9 mouse cellular contexts compared by ENCODE assay signal in the genomic region with DNA sequence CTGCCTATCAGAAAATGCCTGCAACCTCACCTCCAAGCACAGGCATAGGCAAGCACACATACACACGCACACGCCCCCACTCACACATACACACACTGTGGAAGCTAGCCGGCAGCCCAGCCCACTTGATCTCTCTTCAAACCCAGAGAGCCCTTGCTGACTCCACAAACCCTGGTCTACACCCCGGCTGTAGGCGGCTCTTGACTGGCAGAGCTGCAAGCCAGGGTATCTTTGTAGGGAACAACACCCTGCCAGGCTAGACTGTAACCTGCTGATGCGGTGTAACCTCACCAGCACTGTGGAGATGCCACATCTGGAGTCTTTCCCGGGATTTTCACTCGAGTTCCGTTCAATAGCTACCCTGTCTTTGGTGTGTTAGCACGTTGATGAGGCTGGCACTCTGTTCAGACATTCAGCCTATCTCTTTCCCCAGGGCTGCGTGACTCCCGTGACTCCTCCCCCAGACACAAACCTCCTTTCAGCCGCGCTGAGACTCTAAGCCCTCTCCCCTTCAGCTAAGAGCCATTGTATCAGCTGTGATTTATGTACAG.
A peak's percentile ranks its signal among the peaks of the same experiment; 100 is the strongest.
DNase-seq lines count a peak whose midpoint lies in the region; ATAC-seq and TF ChIP-seq lines count a peak whose summit lies in the region.
"Had no signal": no experiment of that assay in that cellular context is flagged by ENCODE, and none has a peak within 500 bp of the region (broad histone marks: within the 10 kb centered on the region; RNA-seq: fewer than 3 reads in every experiment).

No protein-coding gene starts in this region.

- H3K27me3 ChIP-seq in kidney, postnatal 0 days (ENCODE audit: insufficient read depth, low read length) = no peaks in the 10 kb centered on the region
- no peaks in the 10 kb centered on the region for H3K27me3 ChIP-seq in forebrain, embryonic 13.5 days
- H3K27me3 ChIP-seq in hindbrain, postnatal 0 days (ENCODE audit: insufficient read depth, low read length) = no peaks in the 10 kb centered on the region
- H3K27me3 ChIP-seq in lung, embryonic 16.5 days (ENCODE audit: control insufficient read depth, insufficient read depth, low read depth, low read length) = no peaks in the 10 kb centered on the region

- WGBS in kidney, postnatal 0 days = 10% methylated on average over 14 of the region's 14 CpGs
- 1% methylated on average over 14 of the region's 14 CpGs for WGBS in forebrain, embryonic 13.5 days
- 6% methylated on average over 14 of the region's 14 CpGs for WGBS in hindbrain, postnatal 0 days
- WGBS in lung, embryonic 16.5 days = 15% methylated on average over 14 of the region's 14 CpGs

- H3K36me3 ChIP-seq in kidney, postnatal 0 days (ENCODE audit: insufficient read depth, low read length) = no peaks in the 10 kb centered on the region
- H3K36me3 ChIP-seq in forebrain, embryonic 13.5 days (ENCODE audit: poor library complexity, severe bottlenecking) = no peaks in the 10 kb centered on the region
- H3K36me3 ChIP-seq in hindbrain, postnatal 0 days (ENCODE audit: insufficient read depth, low read length) = no peaks in the 10 kb centered on the region
- no peaks in the 10 kb centered on the region for H3K36me3 ChIP-seq in lung, embryonic 16.5 days (ENCODE audit: control insufficient read depth, insufficient read depth, low read length)
- H3K36me3 ChIP-seq: G1E had no signal

- peaks cover 12% of the 10 kb centered on the region; the same call in 1 of the 2 replicates for H3K4me1 ChIP-seq in kidney, postnatal 0 days (replicated peaks; ENCODE audit: insufficient read depth, low read length)
- peaks cover 90% of the 10 kb centered on the region for H3K4me1 ChIP-seq in forebrain, embryonic 13.5 days
- peaks cover 39% of the 10 kb centered on the region for H3K4me1 ChIP-seq in hindbrain, postnatal 0 days (ENCODE audit: insufficient read depth, low read length)
- peaks cover 11% of the 10 kb centered on the region for H3K4me1 ChIP-seq in lung, embryonic 16.5 days (replicated peaks; ENCODE audit: control insufficient read depth, insufficient read depth, low read length)

- peak overlapping the region; percentile 54 for H3K4me2 ChIP-seq in kidney, postnatal 0 days (ENCODE audit: low read length)
- peak overlapping the region; percentile 58 for H3K4me2 ChIP-seq in forebrain, embryonic 13.5 days
- H3K4me2 ChIP-seq in hindbrain, postnatal 0 days (ENCODE audit: low read depth, low read length) = peak overlapping the region; percentile 38
- peak overlapping the region; percentile 49 for H3K4me2 ChIP-seq in lung, embryonic 16.5 days (ENCODE audit: low read depth, low read length)

- H3K9ac ChIP-seq in kidney, postnatal 0 days (ENCODE audit: low read depth, low read length) = 0 out of 2 replicates have a peak overlapping the region, but pooled peaks have one; percentile 23
- peak overlapping the region; percentile 74 for H3K9ac ChIP-seq in forebrain, embryonic 13.5 days
- H3K9ac ChIP-seq in hindbrain, postnatal 0 days (replicated peaks; ENCODE audit: low read length) = peak overlapping the region; percentile 29; the same call in 1 of the 2 replicates
- peak overlapping the region; percentile 53 for H3K9ac ChIP-seq in lung, embryonic 16.5 days (ENCODE audit: low read length)

- TF ChIP-seq CTCF in kidney, postnatal 0 days (IDR thresholded peaks at IDR 0.05; ENCODE audit: low read depth) = no peak
- no peak for TF ChIP-seq CTCF in hindbrain, postnatal 0 days (IDR thresholded peaks at IDR 0.05; ENCODE audit: low read depth)

- H3K9me3 ChIP-seq in kidney, postnatal 0 days (replicated peaks; ENCODE audit: low read length) = no peaks in the 10 kb centered on the region
- no peaks in the 10 kb centered on the region for H3K9me3 ChIP-seq in forebrain, embryonic 13.5 days (replicated peaks)
- H3K9me3 ChIP-seq in hindbrain, postnatal 0 days (ENCODE audit: low read length) = no peaks in the 10 kb centered on the region
- H3K9me3 ChIP-seq in lung, embryonic 16.5 days (ENCODE audit: control insufficient read depth, low read length) = no peaks in the 10 kb centered on the region

- no peak overlapping the region for H3K27ac ChIP-seq in kidney, postnatal 0 days
- peak overlapping the region; percentile 94 for H3K27ac ChIP-seq in forebrain, embryonic 13.5 days
- H3K27ac ChIP-seq in hindbrain, postnatal 0 days = peak overlapping the region; percentile 81
- H3K27ac ChIP-seq in lung, embryonic 16.5 days (ENCODE audit: low read length) = peak overlapping the region; percentile 47; the same call in 1 of the 2 replicates

- peak; percentile 63; the same call in 1 of the 2 replicates for ATAC-seq in kidney, postnatal 0 days (replicated peaks; ENCODE audit: low FRiP score, low read depth)
- ATAC-seq in forebrain, embryonic 13.5 days = peak; percentile 86
- peak; percentile 84 for ATAC-seq in hindbrain, postnatal 0 days
- ATAC-seq in lung, embryonic 16.5 days (ENCODE audit: low read depth) = peak; percentile 78

- DNase-seq in kidney, postnatal 0 days (ENCODE audit: low spot score) = peak; percentile 88
- no peak for DNase-seq in kidney, adult 18-20 months
- peak; percentile 83 for DNase-seq in hindbrain, postnatal 0 days (ENCODE audit: low spot score)
- peak; percentile 49 for DNase-seq in right cerebral cortex, postnatal 14 days
- DNase-seq in B cell, adult 2 months = no peak
- DNase-seq in T-cell, adult 2 months (ENCODE audit: low spot score) = no peak

- no peak overlapping the region for H3K4me3 ChIP-seq in kidney, postnatal 0 days (replicated peaks; ENCODE audit: low read depth, low read length)
- peak overlapping the region; percentile 37 for H3K4me3 ChIP-seq in forebrain, embryonic 13.5 days
- H3K4me3 ChIP-seq in hindbrain, postnatal 0 days (ENCODE audit: low read length) = peak overlapping the region; percentile 18
- H3K4me3 ChIP-seq in lung, embryonic 16.5 days (ENCODE audit: low read length) = peak overlapping the region; percentile 26

Comparison
In these comparisons a context has a peak if more than half of its experiments do, and no peak if none do; other contexts are left out.
1. DNase-seq: peak in kidney, postnatal 0 days (single experiment), hindbrain, postnatal 0 days (single experiment) and right cerebral cortex, postnatal 14 days (single experiment); none in kidney, adult 18-20 months (single experiment), B cell, adult 2 months (0 of 2) and T-cell, adult 2 months (single experiment).
2. H3K9ac ChIP-seq: peak in every context shown above with its lines; median percentile 74 in forebrain, embryonic 13.5 days; 53 in lung, embryonic 16.5 days; 29 in hindbrain, postnatal 0 days; 23 in kidney, postnatal 0 days.
3. Peak in every context shown above with its lines, with median percentiles within 50 percentile points of each other: ATAC-seq and H3K4me2 ChIP-seq.